Mouse (Mus musculus) mesoderm, embryonic 11.5 days (tissue): Measurements from ENCODE around the gene Vmn2r121.

Experiments
- DNase-seq: peaks from one replicate; pipeline ENCODE4 v3.0.0-alpha.2; 2012; ENCODE audit warnings: low read depth, low spot score

Gene Vmn2r121

DNA sequence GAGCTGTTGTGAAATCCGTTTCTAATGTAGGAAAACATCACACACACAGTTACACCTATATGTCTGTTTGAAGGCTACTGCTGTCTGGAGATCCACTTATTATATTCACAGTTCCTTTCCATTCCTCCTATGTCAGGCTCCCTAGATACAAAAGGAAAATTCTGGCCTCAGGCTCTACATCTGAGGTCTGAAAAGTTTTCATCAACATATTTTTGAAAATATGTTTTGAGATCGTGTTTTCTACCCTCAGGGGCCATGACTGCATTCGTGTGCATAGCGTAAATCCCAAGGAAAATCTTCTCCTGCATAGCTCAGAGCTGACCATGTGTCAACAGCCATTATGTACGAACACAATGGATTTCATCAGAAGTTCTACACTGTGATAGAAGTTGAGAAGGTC is at the start of gene Vmn2r121:
Gene Vmn2r121 (minus strand): TSS at position 101 of the 400 bp plus-strand sequence.
- no peak for DNase-seq
